Mouse (Mus musculus) forebrain, embryonic 15.5 days (tissue): ENCODE data around the gene Prkci. TPM values are rescaled to one million over a fixed set of nuclear protein-coding genes. Genes with fewer than 3 reads are reported as not detected.

Experiments used
- ATAC-seq: fragments of 200-750 bp; cut with Nextera tagmentation; replicated peaks from 2 replicates; pipeline ENCODE4 v1.8.0; 2017; ENCODE audit warnings: mild to moderate bottlenecking, moderate TSS enrichment, moderate library complexity
- H3K27ac ChIP-seq: fragments of 300-500 bp; sonication (generic); replicated peaks from 2 replicates; pipeline ENCODE4 v1.5.1; 2015; ENCODE audit warnings: mild to moderate bottlenecking, inconsistent platforms
- H3K27me3 ChIP-seq: fragments of 300-500 bp; sonication (generic); 2 replicates; pipeline ENCODE4 v1.6.1; 2015; ENCODE audit warnings: inconsistent platforms
- H3K36me3 ChIP-seq: fragments of 300-500 bp; sonication (generic); 2 replicates; pipeline ENCODE4 v1.6.1; 2015; ENCODE audit warnings: mild to moderate bottlenecking, inconsistent platforms
- H3K4me1 ChIP-seq: fragments of 300-500 bp; sonication (generic); 2 replicates; pipeline ENCODE4 v1.6.1; 2015; ENCODE audit warnings: inconsistent platforms
- H3K4me2 ChIP-seq: fragments of 300-500 bp; sonication (generic); replicated peaks from 2 replicates; pipeline ENCODE4 v1.6.1; 2015; ENCODE audit warnings: mild to moderate bottlenecking, inconsistent platforms
- H3K4me3 ChIP-seq: fragments of 300-500 bp; sonication (generic); 2 replicates; pipeline ENCODE4 v1.5.1; 2015; ENCODE audit warnings: mild to moderate bottlenecking, inconsistent platforms
- H3K9ac ChIP-seq: fragments of 300-500 bp; sonication (generic); replicated peaks from 2 replicates; pipeline ENCODE4 v1.6.1; 2015; ENCODE audit warnings: mild to moderate bottlenecking, inconsistent platforms
- H3K9me3 ChIP-seq: fragments of 300-500 bp; sonication (generic); 2 replicates; pipeline ENCODE4 v1.6.1; 2016; ENCODE audit warnings: inconsistent platforms
- WGBS: fragments of 180-500 bp; shearing (Covaris S2); methylation state at CpG from one replicate; pipeline ENCODE4 v1.1.7; 2015; ENCODE audit warnings: mixed read lengths; 5-methylcytosine and 5-hydroxymethylcytosine counted together
- polyA plus RNA-seq: library from polyadenylated mRNA; unstranded; fragments of >200 nt; fragmentation: Nextera tagmentation; extraction: Ambion mirVana; gene quantifications from 2 replicates; pipeline ENCODE4 v1.2.1, GENCODE M21; 2015

Prkci gene
- polyA plus RNA-seq, 1 experiment from 2014 or later: 25.7 TPM

GRCm38 (mm10) chr3:31080791-31081502 lies 85.4 kb downstream of the Prkci start:
- Histone ChIP-seq H3K36me3 (no peaks in the 10 kb centered on the region), H3K27ac (no peak overlapping the region), H3K4me3 (no peak overlapping the region), H3K27me3 (no peaks in the 10 kb centered on the region), H3K9ac (no peak overlapping the region), H3K9me3 (no peaks in the 10 kb centered on the region), H3K4me2 (no peak overlapping the region), H3K4me1 (peaks cover 9% of the 10 kb centered on the region)
- WGBS: 73% methylated on average over 10 of the region's 10 CpGs
- ATAC-seq: no peak

DNA sequence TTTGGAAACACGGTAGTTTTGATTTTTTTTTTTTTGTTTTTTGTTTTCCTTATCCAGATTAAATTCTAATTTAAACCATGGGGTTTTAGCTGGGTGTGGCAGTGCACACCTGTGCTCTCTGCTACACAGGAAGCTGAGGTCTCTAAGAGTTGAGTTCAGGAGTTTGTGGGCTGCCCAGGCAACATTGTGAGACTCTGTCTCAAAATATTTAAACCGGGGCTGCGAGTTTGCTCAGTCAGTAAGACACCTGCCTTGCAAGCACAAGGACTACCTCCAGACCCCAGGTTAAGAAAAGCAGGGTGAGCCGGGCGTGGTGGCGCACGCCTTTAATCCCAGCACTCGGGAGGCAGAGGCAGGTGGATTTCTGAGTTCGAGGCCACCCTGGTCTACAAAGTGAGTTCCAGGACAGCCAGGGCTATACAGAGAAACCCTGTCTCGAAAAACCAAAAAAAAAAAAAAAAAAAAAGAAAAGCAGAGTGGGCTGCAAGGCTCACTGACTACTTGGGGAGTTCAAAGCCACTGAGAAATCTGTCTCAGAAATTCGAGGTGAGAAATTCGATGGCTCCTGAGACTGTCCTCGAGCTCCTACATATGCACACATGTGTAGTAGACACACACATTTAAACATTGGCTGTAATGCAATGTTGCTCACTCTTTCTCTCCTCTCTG lies 87.4 kb downstream of the Prkci start:
- H3K4me2 ChIP-seq: no peak overlapping the region
- no peak overlapping the region for H3K27ac ChIP-seq
- no peak overlapping the region for H3K4me3 ChIP-seq
- peaks cover 9% of the 10 kb centered on the region for H3K4me1 ChIP-seq
- ATAC-seq: no peak
- no peak overlapping the region for H3K9ac ChIP-seq
- H3K36me3 ChIP-seq: no peaks in the 10 kb centered on the region
- no peaks in the 10 kb centered on the region for H3K27me3 ChIP-seq
- no peaks in the 10 kb centered on the region for H3K9me3 ChIP-seq
- 87% methylated on average over 12 of the region's 13 CpGs for WGBS

GRCm38 (mm10) chr3:31083507-31084245 lies 88.1 kb downstream of the Prkci start:
- Histone ChIP-seq H3K27ac (no peak overlapping the region; the same call in 1 of the 2 replicates), H3K9me3 (no peaks in the 10 kb centered on the region), H3K4me2 (0 out of 2 replicates have a peak overlapping the region, but pooled peaks have one; percentile 4), H3K27me3 (no peaks in the 10 kb centered on the region), H3K4me3 (no peak overlapping the region), H3K36me3 (no peaks in the 10 kb centered on the region), H3K4me1 (peaks cover 9% of the 10 kb centered on the region), H3K9ac (no peak overlapping the region)
- WGBS: 26% methylated on average over 12 of the region's 12 CpGs
- peak; percentile 47 for ATAC-seq

- no peaks in the 10 kb centered on the region for H3K27me3 ChIP-seq
- ATAC-seq: no peak
- no peak overlapping the region for H3K4me2 ChIP-seq
- WGBS: 91% methylated on average over 3 of the region's 3 CpGs
- H3K9ac ChIP-seq: no peak overlapping the region
- H3K4me3 ChIP-seq: no peak overlapping the region
- peaks cover 9% of the 10 kb centered on the region for H3K4me1 ChIP-seq
- H3K36me3 ChIP-seq: no peaks in the 10 kb centered on the region
- H3K9me3 ChIP-seq: no peaks in the 10 kb centered on the region
- no peak overlapping the region for H3K27ac ChIP-seq
Observed at GRCm38 (mm10) chr3:31085000-31085399, 89.5 kb downstream of the Prkci start.

DNA sequence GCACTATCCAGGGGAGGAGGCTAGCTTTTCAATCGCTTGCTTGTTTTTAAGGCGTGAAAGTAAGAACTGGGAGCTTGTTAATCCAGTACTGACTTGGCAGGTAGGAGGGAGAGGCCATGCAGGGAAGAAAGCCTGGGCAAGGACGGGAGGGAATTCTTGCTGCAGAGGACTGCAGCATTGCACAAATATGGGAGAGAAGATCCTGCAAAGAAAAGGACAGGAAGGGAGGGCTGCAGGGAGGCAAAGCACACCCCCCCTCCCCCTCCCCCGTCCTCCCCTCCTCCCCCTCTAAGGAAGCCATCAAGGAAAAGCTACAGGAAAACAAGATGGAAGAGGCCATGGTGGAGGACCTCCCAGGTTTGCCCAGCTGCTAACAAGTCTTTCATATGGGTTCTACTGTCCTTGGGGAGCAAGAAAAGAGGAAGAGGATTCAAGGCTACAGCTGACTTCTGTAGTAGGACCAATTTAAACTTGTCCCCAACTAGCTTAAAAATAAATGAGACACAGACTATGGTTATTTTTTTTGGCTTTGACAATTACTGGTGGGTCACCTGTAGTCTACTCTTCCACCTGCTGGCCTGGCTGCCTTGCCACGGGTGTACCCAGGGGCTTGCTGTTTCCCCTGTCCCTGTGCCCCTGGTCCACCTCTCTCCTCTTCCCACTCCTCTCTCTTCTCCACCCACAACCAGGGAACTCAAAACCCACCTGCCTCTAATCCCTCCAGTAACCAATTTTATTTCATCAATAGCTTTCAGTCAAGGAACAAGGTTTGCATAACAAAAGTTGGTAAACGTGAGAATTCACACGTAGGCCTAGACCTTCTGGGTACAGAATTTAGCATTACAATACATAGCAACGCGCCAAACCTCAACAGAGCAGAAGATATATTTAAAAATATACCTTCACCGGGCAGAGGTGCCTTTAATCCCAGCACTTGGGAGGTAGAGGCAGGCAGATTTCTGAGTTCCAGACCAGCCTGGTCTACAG lies 93.5 kb downstream of the Prkci start:
- H3K27me3 ChIP-seq: no peaks in the 10 kb centered on the region
- H3K4me3 ChIP-seq: no peak overlapping the region
- peaks cover 10% of the 10 kb centered on the region for H3K4me1 ChIP-seq
- no peak overlapping the region for H3K27ac ChIP-seq
- no peak overlapping the region for H3K9ac ChIP-seq
- H3K9me3 ChIP-seq: no peaks in the 10 kb centered on the region
- no peak overlapping the region for H3K4me2 ChIP-seq
- WGBS: 24% methylated on average over 10 of the region's 10 CpGs
- no peak for ATAC-seq
- no peaks in the 10 kb centered on the region for H3K36me3 ChIP-seq

- Histone ChIP-seq H3K4me1 (peaks cover 10% of the 10 kb centered on the region), H3K9ac (no peak overlapping the region), H3K4me2 (no peak overlapping the region), H3K27me3 (no peaks in the 10 kb centered on the region), H3K36me3 (no peaks in the 10 kb centered on the region), H3K9me3 (no peaks in the 10 kb centered on the region), H3K4me3 (no peak overlapping the region), H3K27ac (no peak overlapping the region)
- 71% methylated on average over 7 of the region's 7 CpGs for WGBS
- no peak for ATAC-seq
Observed at GRCm38 (mm10) chr3:31089956-31090355, 94.4 kb downstream of the Prkci start.

DNA sequence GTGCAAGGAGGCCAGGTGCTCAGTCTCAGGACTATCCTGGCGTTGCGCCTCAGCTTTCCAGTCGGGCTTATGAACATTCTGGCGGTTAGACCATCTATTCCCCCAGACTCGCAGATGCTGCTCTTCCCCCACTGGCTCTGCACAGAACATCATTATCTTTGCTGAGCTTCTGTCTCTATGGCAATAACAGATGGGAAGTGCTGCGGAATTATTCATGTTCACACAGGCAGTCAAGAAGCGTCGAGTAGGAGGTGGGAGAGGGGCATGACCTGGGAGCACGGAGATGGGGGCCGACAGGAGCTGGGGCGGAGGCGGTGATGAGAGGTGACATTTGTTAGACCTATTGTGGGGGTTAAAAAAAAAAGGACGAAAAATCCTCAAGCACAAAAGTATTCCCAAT lies 97.6 kb downstream of the Prkci start:
- 2% methylated on average over 13 of the region's 13 CpGs for WGBS
- no peaks in the 10 kb centered on the region for H3K27me3 ChIP-seq
- H3K4me1 ChIP-seq: peaks cover 32% of the 10 kb centered on the region
- H3K27ac ChIP-seq: peak overlapping the region; percentile 99
- H3K9me3 ChIP-seq: no peaks in the 10 kb centered on the region
- peak overlapping the region; percentile 96 for H3K4me3 ChIP-seq
- peak overlapping the region; percentile 92; the same call in 1 of the 2 replicates for H3K9ac ChIP-seq
- no peaks in the 10 kb centered on the region for H3K36me3 ChIP-seq
- peak overlapping the region; percentile 79 for H3K4me2 ChIP-seq
- peak; percentile 42 for ATAC-seq

GRCm38 (mm10) chr3:31093627-31094351 lies 98.2 kb downstream of the Prkci start:
- H3K4me3 ChIP-seq: peak overlapping the region; percentile 96
- peak; percentile 35 for ATAC-seq
- H3K36me3 ChIP-seq: no peaks in the 10 kb centered on the region
- H3K27ac ChIP-seq: peak overlapping the region; percentile 99
- H3K27me3 ChIP-seq: no peaks in the 10 kb centered on the region
- H3K4me1 ChIP-seq: peaks cover 37% of the 10 kb centered on the region
- H3K9me3 ChIP-seq: no peaks in the 10 kb centered on the region
- under 1% methylated on average over 44 of the region's 58 CpGs for WGBS
- peak overlapping the region; percentile 92 for H3K9ac ChIP-seq
- peak overlapping the region; percentile 79 for H3K4me2 ChIP-seq

GRCm38 (mm10) chr3:31094531-31095178 lies 99.1 kb downstream of the Prkci start, which contains the start of gene Skil:
Gene Skil, plus strand, starts transcription at chr3:31095058.
- Histone ChIP-seq H3K4me2 (peak within 1 kb of the TSS; percentile 81), H3K27ac (peak within 1 kb of the TSS; percentile 99), H3K9ac (peak within 1 kb of the TSS; percentile 92), H3K4me1 (peaks cover 42% of the 10 kb centered on the region), H3K36me3 (no peaks in the 10 kb centered on the region), H3K4me3 (peak within 1 kb of the TSS; percentile 96), H3K27me3 (no peaks in the 10 kb centered on the region), H3K9me3 (no peaks in the 10 kb centered on the region)
- 1% methylated on average over 73 of the region's 109 CpGs for WGBS
- ATAC-seq: peak; percentile 96

GRCm38 (mm10) chr3:31095179-31095490 lies 99.6 kb downstream of the Prkci start:
- no peaks in the 10 kb centered on the region for H3K27me3 ChIP-seq
- H3K9me3 ChIP-seq: no peaks in the 10 kb centered on the region
- ATAC-seq: peak; percentile 24; the same call in 1 of the 2 replicates
- peak overlapping the region; percentile 99 for H3K27ac ChIP-seq
- H3K4me3 ChIP-seq: peak overlapping the region; percentile 96
- H3K4me2 ChIP-seq: peak overlapping the region; percentile 81
- H3K36me3 ChIP-seq: no peaks in the 10 kb centered on the region
- WGBS: under 1% methylated on average over 38 of the region's 39 CpGs
- H3K4me1 ChIP-seq: peaks cover 47% of the 10 kb centered on the region
- H3K9ac ChIP-seq: peak overlapping the region; percentile 92
